Mouse (Mus musculus) hindbrain, embryonic 13.5 days (tissue): ENCODE measurements around the gene Gm10471. TPM values are rescaled to one million over a fixed set of nuclear protein-coding genes. Genes with fewer than 3 reads are reported as not detected.
"Not testable (repeated sequence)": the region's sequence is repeated elsewhere in the genome, so short reads cannot be mapped to it uniquely, and the experiment has no call there.

Experiments used
- ATAC-seq: fragments of 200-750 bp; cut with Nextera tagmentation; 2 replicates; pipeline ENCODE4 v1.8.0; 2017; ENCODE audit warnings: moderate TSS enrichment; ENCODE audit not compliant: low FRiP score
- H3K27ac ChIP-seq: fragments of 300-500 bp; sonication (generic); 2 replicates; pipeline ENCODE4 v1.5.1; 2015; ENCODE audit warnings: inconsistent platforms, mild to moderate bottlenecking, moderate library complexity
- H3K27me3 ChIP-seq: fragments of 300-500 bp; sonication (generic); 2 replicates; pipeline ENCODE4 v1.6.1; 2015; ENCODE audit warnings: mild to moderate bottlenecking, inconsistent platforms
- H3K36me3 ChIP-seq: fragments of 300-500 bp; sonication (generic); 2 replicates; pipeline ENCODE4 v1.6.1; 2015; ENCODE audit warnings: mild to moderate bottlenecking, inconsistent platforms
- H3K4me1 ChIP-seq: fragments of 300-500 bp; sonication (generic); replicated peaks from 2 replicates; pipeline ENCODE4 v1.6.1; 2015; ENCODE audit warnings: inconsistent platforms
- H3K4me2 ChIP-seq: fragments of 300-500 bp; sonication (generic); 2 replicates; pipeline ENCODE4 v1.6.1; 2015; ENCODE audit warnings: inconsistent platforms, mild to moderate bottlenecking, moderate library complexity
- H3K4me3 ChIP-seq: fragments of 300-500 bp; sonication (generic); 2 replicates; pipeline ENCODE4 v1.5.1; 2015; ENCODE audit warnings: mild to moderate bottlenecking, inconsistent platforms
- H3K9ac ChIP-seq: fragments of 300-500 bp; sonication (generic); 2 replicates; pipeline ENCODE4 v1.6.1; 2015; ENCODE audit warnings: mild to moderate bottlenecking, inconsistent platforms
- H3K9me3 ChIP-seq: fragments of 300-500 bp; sonication (generic); 2 replicates; pipeline ENCODE4 v1.6.1; 2016; ENCODE audit warnings: inconsistent platforms
- WGBS: fragments of 180-500 bp; shearing (Covaris S2); methylation state at CpG from one replicate; pipeline ENCODE4 v1.1.7; 2015; 5-methylcytosine and 5-hydroxymethylcytosine counted together
- polyA plus RNA-seq: library from polyadenylated mRNA; unstranded; fragments of >200 nt; fragmentation: Nextera tagmentation; extraction: Ambion mirVana; gene quantifications from 2 replicates; pipeline ENCODE4 v1.2.1, GENCODE M21; 2015

Gm10471 gene
- 0.06 and 0.10 TPM in 2 replicates for polyA plus RNA-seq

GRCm38 (mm10) chr5:26089191-26089590 is at the start of gene Gm10471:
TSS of gene Gm10471 (minus strand) at chr5:26089291.
- not testable (repeated sequence) for H3K9me3 ChIP-seq, H3K27me3 ChIP-seq, H3K4me1 ChIP-seq, H3K27ac ChIP-seq, H3K4me3 ChIP-seq, ATAC-seq, H3K9ac ChIP-seq, H3K4me2 ChIP-seq, H3K36me3 ChIP-seq
- WGBS, result 82% methylated on average over 1 of the region's 1 CpGs

DNA sequence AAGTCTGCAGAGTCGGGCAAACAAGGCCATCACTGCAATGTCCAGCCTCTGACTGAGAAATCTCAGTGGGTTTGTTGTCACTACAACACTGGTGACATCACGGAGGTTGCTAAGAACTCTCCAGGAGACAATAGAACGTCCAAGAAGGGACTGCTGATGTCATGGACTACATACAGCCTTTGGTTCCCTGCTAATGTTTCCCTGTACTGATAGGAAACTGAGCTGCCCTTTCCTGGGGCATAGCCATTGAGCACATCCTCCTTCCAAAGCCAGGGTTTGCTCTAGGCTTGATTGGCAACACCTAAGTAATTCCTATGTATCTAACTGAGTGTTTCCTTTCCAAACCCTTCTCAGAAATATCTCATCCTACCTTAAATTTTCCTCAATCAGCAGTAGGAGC is 32.2 kb upstream of the Gm10471 start, which contains the start of gene Gm10220:
Gm10220 (minus strand) TSS at position 101 of the 400 bp plus-strand sequence.
- ATAC-seq, result not testable (repeated sequence)

DNA sequence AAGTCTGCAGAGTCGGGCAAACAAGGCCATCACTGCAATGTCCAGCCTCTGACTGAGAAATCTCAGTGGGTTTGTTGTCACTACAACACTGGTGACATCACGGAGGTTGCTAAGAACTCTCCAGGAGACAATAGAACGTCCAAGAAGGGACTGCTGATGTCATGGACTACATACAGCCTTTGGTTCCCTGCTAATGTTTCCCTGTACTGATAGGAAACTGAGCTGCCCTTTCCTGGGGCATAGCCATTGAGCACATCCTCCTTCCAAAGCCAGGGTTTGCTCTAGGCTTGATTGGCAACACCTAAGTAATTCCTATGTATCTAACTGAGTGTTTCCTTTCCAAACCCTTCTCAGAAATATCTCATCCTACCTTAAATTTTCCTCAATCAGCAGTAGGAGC is 16.2 kb upstream of the Gm10471 start, which contains the start of gene 5031410I06Rik:
5031410I06Rik (minus strand) TSS at position 101 of the 400 bp plus-strand sequence.
- H3K9me3 ChIP-seq, ATAC-seq, H3K27ac ChIP-seq, H3K4me1 ChIP-seq, H3K4me3 ChIP-seq, H3K36me3 ChIP-seq, H3K4me2 ChIP-seq, H3K9ac ChIP-seq, H3K27me3 ChIP-seq: not testable (repeated sequence)
- WGBS, result no CpG with 5 or more reads among the region's 3 CpGs

More for the DNA sequence above, 32.2 kb upstream of the Gm10471 start, which contains the start of gene Gm10220:
- H3K9me3 ChIP-seq, H3K9ac ChIP-seq, H3K4me2 ChIP-seq, H3K36me3 ChIP-seq, H3K4me1 ChIP-seq, H3K27ac ChIP-seq, H3K4me3 ChIP-seq, H3K27me3 ChIP-seq: not testable (repeated sequence)
- WGBS, result no CpG with 5 or more reads among the region's 3 CpGs

GRCm38 (mm10) chr5:26079023-26079422 is 10.1 kb downstream of the Gm10471 start:
- not testable (repeated sequence) for H3K27me3 ChIP-seq, H3K27ac ChIP-seq, ATAC-seq, H3K4me1 ChIP-seq, H3K4me3 ChIP-seq, H3K4me2 ChIP-seq, H3K9me3 ChIP-seq, H3K36me3 ChIP-seq, H3K9ac ChIP-seq

- Histone ChIP-seq H3K27me3 (no peaks in the 10 kb centered on the region), H3K4me2 (no peak overlapping the region), H3K4me1 (no peaks in the 10 kb centered on the region), H3K9me3 (no peaks in the 10 kb centered on the region; the same call in 1 of the 2 replicates), H3K36me3 (no peaks in the 10 kb centered on the region), H3K4me3 (no peak overlapping the region), H3K27ac (no peak overlapping the region), H3K9ac (no peak overlapping the region)
- ATAC-seq, result no peak
- WGBS, result 89% methylated on average over 24 of the region's 24 CpGs
Measured at GRCm38 (mm10) chr5:26070716-26071115, 18.4 kb downstream of the Gm10471 start.

- H3K4me2 ChIP-seq, H3K36me3 ChIP-seq, ATAC-seq, H3K9ac ChIP-seq, H3K27me3 ChIP-seq, H3K4me3 ChIP-seq, H3K4me1 ChIP-seq, H3K9me3 ChIP-seq, H3K27ac ChIP-seq: not testable (repeated sequence)
- WGBS, result no CpG with 5 or more reads among the region's 2 CpGs
Measured at GRCm38 (mm10) chr5:26058481-26058880, 30.6 kb downstream of the Gm10471 start, which contains the start of gene Gm7347. TSS of gene Gm7347 (minus strand) at chr5:26058581.

DNA sequence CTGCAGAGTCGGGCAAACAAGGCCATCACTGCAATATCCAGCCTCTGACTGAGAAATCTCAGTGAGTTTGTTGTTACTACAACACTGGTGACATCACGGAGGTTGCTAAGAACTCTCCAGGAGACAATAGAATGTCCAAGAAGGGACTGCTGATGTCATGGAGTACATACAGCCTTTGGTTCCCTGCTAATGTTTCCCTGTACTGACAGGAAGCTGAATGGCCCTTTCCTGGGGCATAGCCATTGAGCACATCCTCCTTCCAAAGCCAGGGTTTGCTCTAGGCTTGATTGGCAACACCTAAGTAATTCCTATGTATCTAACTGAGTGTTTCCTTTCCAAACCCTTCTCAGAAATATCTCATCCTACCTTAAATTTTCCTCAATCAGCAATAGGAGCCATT is 49.6 kb downstream of the Gm10471 start, which contains the start of gene Speer4a:
Speer4a (minus strand) TSS at position 101 of the 400 bp plus-strand sequence.
- H3K9ac ChIP-seq, H3K4me1 ChIP-seq, H3K9me3 ChIP-seq, H3K4me3 ChIP-seq, H3K36me3 ChIP-seq, H3K4me2 ChIP-seq, H3K27ac ChIP-seq, H3K27me3 ChIP-seq, ATAC-seq: not testable (repeated sequence)
- 79% methylated on average over 2 of the region's 2 CpGs for WGBS

Other genes starting within 250 kb of the Gm10471 start
- gene Gm21663, start 146.9 kb downstream of the Gm10471 start, polyA plus RNA-seq, result 0.17 TPM in 1 of 2 replicates, not detected in the other
- gene Gm21671, start 134.9 kb downstream of the Gm10471 start, polyA plus RNA-seq, result 0.12 TPM in 2 replicates
- 0.16 TPM in 1 of 2 replicates, not detected in the other for gene Gm21680, start 116.6 kb downstream of the Gm10471 start, polyA plus RNA-seq
- gene Gm21698, start 100.6 kb downstream of the Gm10471 start, polyA plus RNA-seq, result 0.12 and 0.13 TPM in 2 replicates
- gene Gm1979, start 84.5 kb downstream of the Gm10471 start, polyA plus RNA-seq, result 0.13 and 0.18 TPM in 2 replicates
- gene Gm5862, start 66.4 kb downstream of the Gm10471 start, polyA plus RNA-seq, result not detected in 2 replicates
- 0.16 and 0.23 TPM in 2 replicates for gene Speer4a, start 49.7 kb downstream of the Gm10471 start, polyA plus RNA-seq
- gene Gm7347, start 30.7 kb downstream of the Gm10471 start, polyA plus RNA-seq, result 0.13 TPM in 2 replicates
- not detected in 2 replicates for gene 5031410I06Rik, start 16.1 kb upstream of the Gm10471 start, polyA plus RNA-seq
- 0.09 TPM in 1 of 2 replicates, not detected in the other for gene Gm10220, start 32.1 kb upstream of the Gm10471 start, polyA plus RNA-seq
- 0.09 and 0.10 TPM in 2 replicates for gene Gm7361, start 168.4 kb upstream of the Gm10471 start, polyA plus RNA-seq